Mouse (Mus musculus) limb, embryonic 12.5 days (tissue): ENCODE results near the gene Selenot. TPM values are rescaled to one million over a fixed set of nuclear protein-coding genes. Genes with fewer than 3 reads are reported as not detected.
"Not testable (repeated sequence)": the region's sequence is repeated elsewhere in the genome, so short reads cannot be mapped to it uniquely, and the experiment has no call there.

Experiments
- ATAC-seq: fragments of 200-750 bp; cut with Nextera tagmentation; 2 replicates; pipeline ENCODE4 v1.8.0; 2017; ENCODE audit warnings: low read depth, moderate TSS enrichment; ENCODE audit not compliant: insufficient number of reproducible peaks, insufficient read depth, low FRiP score, low TSS enrichment
- H3K27ac ChIP-seq: fragments of 300-500 bp; sonication (generic); 2 replicates; pipeline ENCODE4 v1.5.1; 2016; ENCODE audit warnings: mild to moderate bottlenecking, moderate library complexity
- H3K27me3 ChIP-seq: fragments of 300-500 bp; sonication (generic); 2 replicates; pipeline ENCODE4 v1.6.1; 2016; ENCODE audit warnings: mild to moderate bottlenecking, moderate library complexity
- H3K36me3 ChIP-seq: fragments of 300-500 bp; sonication (generic); 2 replicates; pipeline ENCODE4 v1.6.1; 2016; ENCODE audit warnings: mild to moderate bottlenecking, moderate library complexity
- H3K4me1 ChIP-seq: fragments of 300-500 bp; sonication (generic); replicated peaks from 2 replicates; pipeline ENCODE4 v1.6.1; 2016
- H3K4me2 ChIP-seq: fragments of 300-500 bp; sonication (generic); 2 replicates; pipeline ENCODE4 v1.6.1; 2016; ENCODE audit warnings: mild to moderate bottlenecking, moderate library complexity
- H3K4me3 ChIP-seq: fragments of 300-500 bp; sonication (generic); replicated peaks from 2 replicates; pipeline ENCODE4 v1.5.1; 2016; ENCODE audit warnings: mild to moderate bottlenecking
- H3K9ac ChIP-seq: fragments of 300-500 bp; sonication (generic); replicated peaks from 2 replicates; pipeline ENCODE4 v1.6.1; 2016; ENCODE audit warnings: mild to moderate bottlenecking, moderate library complexity
- H3K9me3 ChIP-seq: fragments of 300-500 bp; sonication (generic); 2 replicates; pipeline ENCODE4 v1.6.1; 2016; ENCODE audit warnings: mild to moderate bottlenecking, moderate library complexity
- WGBS: fragments of 180-500 bp; shearing (Covaris S2); methylation state at CpG from one replicate; pipeline ENCODE4 v1.1.7; 2016; 5-methylcytosine and 5-hydroxymethylcytosine counted together
- polyA plus RNA-seq: library from polyadenylated mRNA; unstranded; fragments of >200 nt; fragmentation: Nextera tagmentation; extraction: Ambion mirVana; gene quantifications from 2 replicates; pipeline ENCODE4 v1.2.1, GENCODE M21; 2016

The Selenot gene
- polyA plus RNA-seq, 1 experiment from 2014 or later: 18.0 TPM

DNA sequence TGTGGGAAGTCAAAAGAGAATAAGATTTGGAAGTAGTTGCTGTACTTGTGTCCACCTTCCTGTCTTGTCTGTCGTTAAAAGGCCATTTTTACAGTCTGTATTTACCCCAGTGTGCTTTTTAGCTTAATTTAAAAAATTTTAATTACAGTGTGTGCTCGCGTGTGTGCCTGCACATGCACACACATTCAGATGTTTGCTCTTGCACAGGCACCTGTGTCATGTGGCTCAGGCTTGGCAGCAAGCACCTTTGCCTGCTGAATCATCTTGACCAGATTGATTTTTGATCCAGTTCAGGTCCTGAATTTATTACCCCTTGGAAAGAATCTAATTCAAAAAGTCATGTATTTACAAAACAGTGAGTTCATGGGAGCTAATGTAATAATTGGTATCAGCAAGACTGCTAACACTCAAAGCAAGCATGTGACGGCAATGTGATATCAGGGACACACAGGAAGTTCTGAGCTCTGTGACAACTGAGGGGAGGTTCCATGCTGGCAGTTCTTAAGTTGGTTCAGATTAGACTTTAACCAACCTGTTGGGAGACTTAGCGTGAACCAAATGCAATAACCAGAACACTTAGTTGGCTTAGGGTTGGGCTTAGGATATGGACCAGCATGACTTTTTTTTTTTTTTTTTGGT lies 6.5 kb downstream of the Selenot start:
- no peaks in the 10 kb centered on the region for H3K9me3 ChIP-seq
- H3K36me3 ChIP-seq: peaks cover 35% of the 10 kb centered on the region
- no peak overlapping the region for H3K4me2 ChIP-seq
- 89% methylated on average over 5 of the region's 5 CpGs for WGBS
- no peak overlapping the region for H3K9ac ChIP-seq
- H3K27me3 ChIP-seq: no peaks in the 10 kb centered on the region
- peaks cover 14% of the 10 kb centered on the region for H3K4me1 ChIP-seq
- no peak overlapping the region for H3K27ac ChIP-seq
- H3K4me3 ChIP-seq: no peak overlapping the region
- no peak for ATAC-seq

DNA sequence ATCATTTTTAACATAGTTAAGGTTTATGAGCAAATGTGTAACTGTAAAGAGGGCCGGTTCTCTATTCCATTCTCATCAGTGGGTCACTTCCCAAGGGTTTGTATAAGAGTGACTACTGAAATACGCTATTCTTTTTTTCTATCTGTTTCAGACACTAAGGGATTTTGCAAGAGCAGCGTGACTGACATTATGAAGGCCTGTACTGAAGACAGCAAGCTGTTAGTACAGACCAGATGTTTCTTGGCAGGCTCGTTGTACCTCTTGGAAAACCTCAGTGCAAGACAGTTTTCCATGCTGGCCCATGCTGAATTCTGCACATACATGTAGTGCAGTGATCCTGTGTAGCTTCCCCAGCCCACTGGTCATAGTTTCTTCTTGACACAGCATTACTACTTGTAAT lies 14.1 kb downstream of the Selenot start:
- not testable (repeated sequence) for H3K27ac ChIP-seq, H3K4me2 ChIP-seq, H3K4me1 ChIP-seq, H3K27me3 ChIP-seq, H3K9ac ChIP-seq, ATAC-seq, H3K4me3 ChIP-seq, H3K9me3 ChIP-seq
- peaks cover 66% of the 10 kb centered on the region for H3K36me3 ChIP-seq
- WGBS: 89% methylated on average over 4 of the region's 4 CpGs

- not testable (repeated sequence) for ATAC-seq
These were observed 16.2 kb downstream of the Selenot start for GRCm38 (mm10) chr3:58592666-58593065.

GRCm38 (mm10) chr3:58593623-58594022 lies 17.2 kb downstream of the Selenot start:
- WGBS: 79% methylated on average over 5 of the region's 5 CpGs
- H3K36me3 ChIP-seq: peaks cover 50% of the 10 kb centered on the region
- H3K4me1 ChIP-seq: no peaks in the 10 kb centered on the region
- H3K9ac ChIP-seq: no peak overlapping the region
- H3K27ac ChIP-seq: no peak overlapping the region
- peaks cover 1% of the 10 kb centered on the region; the same call in 1 of the 2 replicates for H3K9me3 ChIP-seq
- H3K27me3 ChIP-seq: no peaks in the 10 kb centered on the region
- H3K4me2 ChIP-seq: no peak overlapping the region
- H3K4me3 ChIP-seq: no peak overlapping the region
- ATAC-seq: no peak

More at GRCm38 (mm10) chr3:58592666-58593065, 16.2 kb downstream of the Selenot start:
- H3K27me3 ChIP-seq, H3K9me3 ChIP-seq, H3K9ac ChIP-seq, H3K4me2 ChIP-seq, H3K4me3 ChIP-seq, H3K27ac ChIP-seq, H3K4me1 ChIP-seq: not testable (repeated sequence)
- WGBS: 87% methylated on average over 7 of the region's 7 CpGs
- H3K36me3 ChIP-seq: peaks cover 53% of the 10 kb centered on the region

DNA sequence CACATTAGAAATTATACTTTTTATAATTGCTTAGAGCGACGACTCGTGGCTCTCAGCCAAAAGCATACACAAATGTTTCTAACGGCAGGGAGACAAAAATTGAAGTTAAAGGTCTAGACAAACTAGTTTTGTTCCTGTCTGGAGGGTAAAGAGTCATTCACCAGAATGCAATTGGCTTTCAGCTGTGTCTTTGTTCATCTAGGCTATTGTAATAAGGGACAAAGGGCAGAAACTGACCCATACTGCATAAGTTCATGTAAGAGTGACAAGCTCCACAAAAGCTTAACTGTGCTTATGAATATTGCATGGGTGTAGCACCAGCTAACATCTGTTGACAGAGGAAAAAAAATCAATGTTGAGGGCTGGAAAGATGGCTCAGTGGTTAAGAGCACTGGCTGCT lies 32.1 kb downstream of the Selenot start:
- 87% methylated on average over 4 of the region's 4 CpGs for WGBS
- no peak for ATAC-seq
- Histone ChIP-seq H3K27me3 (no peaks in the 10 kb centered on the region), H3K36me3 (no peaks in the 10 kb centered on the region), H3K27ac (no peak overlapping the region), H3K4me2 (no peak overlapping the region), H3K4me1 (no peaks in the 10 kb centered on the region), H3K4me3 (no peak overlapping the region), H3K9me3 (peaks cover 13% of the 10 kb centered on the region), H3K9ac (no peak overlapping the region)

DNA sequence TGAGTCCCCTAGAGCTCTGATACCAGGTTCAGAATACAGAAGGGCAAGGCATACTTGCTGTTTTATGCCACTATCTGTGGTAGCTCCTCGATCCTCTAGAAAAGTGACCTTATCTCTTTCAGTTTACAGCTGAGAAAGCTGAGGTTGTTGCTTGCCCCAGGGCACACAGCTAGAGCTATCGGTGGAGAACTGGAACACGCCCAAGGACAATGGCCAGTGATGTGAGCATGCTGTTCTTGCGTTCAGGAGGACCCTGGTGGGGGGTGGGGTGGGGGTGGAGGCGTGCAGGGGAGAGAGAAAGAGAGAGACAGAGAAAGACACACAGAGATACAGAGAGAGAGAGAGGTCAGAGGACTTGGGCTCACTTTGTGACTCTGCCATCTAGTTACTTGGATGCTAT lies 33.5 kb downstream of the Selenot start:
- Histone ChIP-seq H3K9ac (no peak overlapping the region), H3K27me3 (no peaks in the 10 kb centered on the region), H3K4me3 (no peak overlapping the region), H3K36me3 (no peaks in the 10 kb centered on the region), H3K4me1 (no peaks in the 10 kb centered on the region), H3K4me2 (no peak overlapping the region), H3K9me3 (peaks cover 13% of the 10 kb centered on the region), H3K27ac (no peak overlapping the region)
- ATAC-seq: no peak
- 81% methylated on average over 5 of the region's 5 CpGs for WGBS

DNA sequence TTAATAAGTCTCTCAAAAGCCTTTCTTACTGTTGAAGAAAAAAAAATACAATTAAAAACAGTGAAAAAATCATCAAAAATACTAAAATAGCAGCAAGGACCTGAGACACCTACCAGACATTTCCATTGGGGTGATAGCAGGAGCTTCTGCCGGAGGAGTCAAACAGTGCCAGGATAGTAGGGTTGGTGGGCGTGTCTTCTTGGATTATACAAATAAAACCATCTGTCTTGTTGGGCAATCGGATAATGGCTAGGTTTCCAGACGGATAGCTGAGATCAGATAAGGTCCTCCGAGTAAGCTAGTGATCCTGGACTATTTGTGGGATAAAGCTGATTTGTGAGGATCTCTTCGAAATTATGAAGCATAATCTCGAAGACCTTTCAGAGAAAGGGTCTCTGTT lies 44.6 kb downstream of the Selenot start:
- Histone ChIP-seq H3K27ac (no peak overlapping the region), H3K36me3 (no peaks in the 10 kb centered on the region), H3K27me3 (no peaks in the 10 kb centered on the region), H3K4me2 (no peak overlapping the region), H3K4me3 (no peak overlapping the region), H3K9ac (no peak overlapping the region), H3K9me3 (no peaks in the 10 kb centered on the region), H3K4me1 (no peaks in the 10 kb centered on the region)
- WGBS: 83% methylated on average over 7 of the region's 7 CpGs
- no peak for ATAC-seq

DNA sequence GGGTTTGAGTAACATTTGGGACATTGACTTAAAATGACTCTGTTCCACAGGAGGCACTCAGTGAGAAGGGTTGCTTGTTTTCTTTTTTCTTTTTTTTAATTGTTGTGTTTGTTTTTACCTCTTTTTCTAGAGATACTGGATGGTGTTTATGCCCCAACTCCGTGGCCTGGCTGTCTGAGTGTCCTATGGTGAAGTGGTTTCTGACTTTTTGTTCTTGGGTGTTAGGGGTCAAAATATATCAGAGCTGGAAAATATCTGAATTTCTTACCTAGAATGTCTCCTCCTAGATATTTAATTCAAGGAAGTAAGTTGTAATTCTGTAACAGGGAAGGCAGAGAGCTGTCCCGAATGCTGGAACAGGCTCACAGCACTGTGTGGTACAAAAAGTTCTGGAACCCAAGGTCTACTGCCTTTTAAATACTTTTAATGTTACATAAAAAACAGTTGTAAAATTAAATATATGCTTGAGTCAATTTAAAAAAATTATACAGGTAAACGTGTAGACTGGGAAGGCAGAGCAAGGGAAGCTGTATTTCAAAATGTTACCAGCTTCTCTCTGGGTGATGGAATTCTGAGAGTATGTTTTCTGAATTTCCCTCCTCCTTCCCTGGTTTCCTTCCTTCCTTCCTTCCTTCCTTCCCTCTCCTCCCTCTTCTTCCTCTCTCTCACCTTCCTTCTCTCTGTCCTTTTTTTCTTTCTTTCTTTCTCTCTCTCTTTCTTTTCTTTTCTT lies 46.4 kb downstream of the Selenot start:
- Histone ChIP-seq H3K27ac (no peak overlapping the region), H3K9me3 (no peaks in the 10 kb centered on the region), H3K9ac (no peak overlapping the region), H3K4me3 (no peak overlapping the region), H3K27me3 (no peaks in the 10 kb centered on the region), H3K4me2 (no peak overlapping the region), H3K36me3 (no peaks in the 10 kb centered on the region), H3K4me1 (no peaks in the 10 kb centered on the region)
- no peak for ATAC-seq
- 64% methylated on average over 3 of the region's 3 CpGs for WGBS

- no peak for ATAC-seq
- no peaks in the 10 kb centered on the region for H3K9me3 ChIP-seq
- no peaks in the 10 kb centered on the region for H3K36me3 ChIP-seq
- H3K27ac ChIP-seq: no peak overlapping the region
- no peaks in the 10 kb centered on the region for H3K27me3 ChIP-seq
- no peak overlapping the region for H3K4me2 ChIP-seq
- no peak overlapping the region for H3K9ac ChIP-seq
- H3K4me3 ChIP-seq: no peak overlapping the region
- 83% methylated on average over 4 of the region's 4 CpGs for WGBS
- H3K4me1 ChIP-seq: no peaks in the 10 kb centered on the region
These were observed 48.5 kb downstream of the Selenot start for GRCm38 (mm10) chr3:58624981-58625380.

DNA sequence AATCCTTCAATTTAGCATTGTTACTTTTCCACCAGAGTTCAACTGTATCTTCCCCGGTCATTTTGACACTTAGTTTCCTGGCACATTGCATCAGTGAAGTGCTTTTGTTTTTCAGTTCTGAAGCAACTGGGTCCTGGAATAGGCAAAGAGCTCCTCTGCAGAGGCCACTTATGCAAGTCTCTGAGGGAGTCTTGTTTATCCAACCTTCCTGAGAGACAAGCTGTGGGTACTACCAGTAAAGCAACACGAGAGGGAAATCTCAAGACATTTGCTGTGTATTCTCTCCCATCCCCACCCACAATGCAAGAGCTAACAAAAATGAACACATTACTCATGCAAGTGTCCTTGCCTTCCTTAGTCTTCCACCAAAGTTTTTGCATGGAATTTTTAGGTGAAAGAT lies 55.3 kb downstream of the Selenot start:
- H3K27ac ChIP-seq: no peak overlapping the region
- no peak overlapping the region for H3K4me3 ChIP-seq
- WGBS: 84% methylated on average over 2 of the region's 2 CpGs
- no peaks in the 10 kb centered on the region for H3K9me3 ChIP-seq
- peaks cover 8% of the 10 kb centered on the region for H3K4me1 ChIP-seq
- H3K27me3 ChIP-seq: no peaks in the 10 kb centered on the region
- H3K9ac ChIP-seq: no peak overlapping the region
- H3K4me2 ChIP-seq: no peak overlapping the region
- no peaks in the 10 kb centered on the region for H3K36me3 ChIP-seq
- ATAC-seq: no peak

DNA sequence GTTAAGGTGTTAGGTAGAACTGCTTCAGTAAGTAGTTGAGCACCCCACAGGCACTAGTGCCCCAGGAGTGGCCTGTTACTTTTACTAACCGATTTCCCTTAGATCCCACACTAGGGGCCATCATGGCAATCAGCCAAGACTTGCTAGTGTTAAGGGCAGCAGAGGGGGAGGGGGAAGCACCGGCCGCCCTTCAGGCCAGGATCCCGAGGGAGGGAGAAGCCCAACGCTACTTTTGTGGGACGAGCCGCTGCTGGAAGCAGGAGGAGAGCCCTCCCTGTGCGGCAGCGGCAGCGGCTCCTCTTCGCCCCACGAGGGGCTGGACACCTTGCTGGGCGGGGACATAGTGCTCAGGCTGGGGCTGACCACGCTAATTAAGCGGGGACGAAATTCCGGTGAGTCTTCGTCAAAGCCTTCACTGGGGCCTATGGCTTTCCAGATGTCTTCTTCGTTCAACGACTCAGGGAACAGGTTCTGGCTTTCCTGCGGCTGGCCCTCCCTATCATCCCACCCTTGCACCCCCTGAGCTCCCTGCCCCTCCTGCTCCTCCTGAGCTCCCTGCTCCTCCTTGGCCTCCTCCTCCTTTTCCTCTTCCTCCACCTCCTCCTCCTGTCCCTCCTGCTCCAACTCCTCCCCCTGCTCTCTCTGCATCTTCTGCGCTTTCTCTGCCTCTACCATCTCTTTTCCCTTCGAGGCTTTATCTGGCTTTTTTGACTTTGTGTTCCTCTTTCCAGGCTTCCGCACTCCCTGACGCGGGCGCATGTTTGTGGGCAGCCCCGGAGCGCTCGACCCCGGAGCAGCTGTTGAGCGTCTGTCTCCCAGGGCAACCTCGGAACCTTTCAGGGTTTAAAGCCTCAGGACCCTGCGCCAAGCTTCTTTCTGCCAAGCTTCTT lies 60.2 kb downstream of the Selenot start, which contains the start of gene Erich6:
Gene Erich6, minus strand, starts transcription at position 802 of the 890 bp plus-strand sequence.
- whole genome bisulfite sequencing: under 1% methylated on average over 34 of the region's 34 CpGs
- Histone ChIP-seq H3K4me1 (peaks cover 8% of the 10 kb centered on the region), H3K4me2 (peak within 1 kb of the TSS; percentile 96), H3K9ac (peak within 1 kb of the TSS; percentile 66), H3K9me3 (peaks cover 3% of the 10 kb centered on the region; the same call in 1 of the 2 replicates), H3K36me3 (no peaks in the 10 kb centered on the region), H3K27me3 (no peaks in the 10 kb centered on the region), H3K4me3 (peak within 1 kb of the TSS; percentile 53), H3K27ac (0 out of 2 replicates have a peak within 1 kb of the TSS, but pooled peaks have one; percentile 8)
- peak; percentile 75; the same call in 1 of the 2 replicates for ATAC-seq
